Mouse (Mus musculus) kidney, postnatal 10 days (tissue): ENCODE data around the gene Numb.

Experiments
- DNase-seq: peaks from one replicate; pipeline ENCODE4 v3.0.0; 2021; ENCODE audit warnings: mixed read lengths

Numb gene

DNA sequence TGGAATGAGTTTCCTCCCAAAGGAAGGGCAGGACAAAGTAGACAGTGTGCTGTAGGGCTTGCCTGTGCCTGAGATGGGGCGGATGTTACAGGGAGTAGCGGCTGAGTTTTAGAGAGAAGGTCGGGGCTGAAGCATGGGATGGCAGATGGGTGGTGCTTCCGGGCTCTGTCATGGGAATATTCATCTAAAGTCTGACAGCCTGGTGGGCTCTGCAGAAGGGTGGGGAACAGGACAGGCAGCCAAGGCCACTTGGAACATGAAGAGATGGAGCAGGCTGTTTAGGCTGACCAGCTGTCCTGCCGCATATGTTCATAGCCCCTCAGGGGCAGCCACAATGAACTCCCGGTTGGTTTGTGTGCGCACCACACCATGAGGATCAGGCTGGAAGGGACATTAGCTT is 140.5 kb downstream of the Numb start:
- DNase-seq: peak; percentile 11

DNA sequence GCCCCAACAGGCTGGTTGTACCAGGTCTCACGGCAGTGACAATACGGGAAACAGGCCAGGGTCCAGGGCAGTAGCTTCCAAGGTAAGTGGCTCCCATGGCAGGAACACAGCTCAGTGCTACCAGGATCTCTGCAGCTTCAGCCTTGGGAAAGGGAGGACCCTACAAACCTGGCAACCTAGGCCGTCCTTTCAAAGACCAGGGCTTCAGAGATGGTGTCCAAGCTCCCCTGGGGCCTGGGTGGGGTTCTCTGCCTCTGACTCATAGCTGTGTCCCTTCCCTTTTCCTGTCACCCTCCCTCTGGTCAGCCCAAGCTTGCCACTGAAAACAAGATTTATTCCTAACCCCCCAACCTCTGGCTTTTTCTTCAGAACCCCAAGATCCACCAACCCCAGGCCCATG is 141.6 kb downstream of the Numb start:
- peak; percentile 6 for DNase-seq

DNA sequence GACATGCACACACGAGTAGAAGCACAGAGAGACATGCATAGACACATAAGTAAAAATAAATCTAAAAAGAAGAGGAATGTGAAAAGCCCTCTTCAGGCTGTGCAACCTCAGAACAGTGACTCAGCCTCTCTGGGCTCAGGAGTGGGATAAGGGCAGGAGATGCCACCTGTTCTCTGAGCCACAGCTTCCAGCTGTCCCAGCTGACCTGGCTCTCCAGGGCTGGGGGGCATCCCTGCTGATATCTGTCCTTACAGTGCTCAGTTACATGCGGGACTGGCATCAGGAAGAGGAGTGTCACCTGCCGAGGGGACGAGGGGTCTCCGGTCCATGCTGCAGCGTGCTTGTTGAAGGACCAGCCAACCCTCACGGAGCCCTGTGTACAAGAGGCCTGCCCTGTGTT is 145.0 kb downstream of the Numb start:
- no peak for DNase-seq

DNA sequence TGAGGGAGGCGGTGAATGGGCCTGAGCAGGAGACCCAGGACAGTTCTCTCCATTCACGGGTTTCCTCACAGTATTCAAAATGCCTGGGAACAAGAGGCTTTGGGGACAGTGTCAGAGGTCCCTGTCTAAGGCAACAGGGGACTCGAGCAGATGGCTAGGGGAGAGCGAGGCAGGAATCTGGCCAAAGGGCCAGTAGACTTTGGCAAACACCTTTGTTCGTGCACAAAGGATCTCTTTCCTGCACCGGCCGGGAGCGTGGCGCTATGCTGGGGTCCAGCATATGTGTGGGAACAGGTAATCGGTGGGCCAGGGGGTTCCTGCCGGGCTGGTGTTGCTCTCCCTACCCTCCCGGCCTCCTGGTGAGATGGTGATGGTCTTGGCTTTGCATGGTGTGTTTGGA is 146.1 kb downstream of the Numb start:
- DNase-seq: no peak

DNA sequence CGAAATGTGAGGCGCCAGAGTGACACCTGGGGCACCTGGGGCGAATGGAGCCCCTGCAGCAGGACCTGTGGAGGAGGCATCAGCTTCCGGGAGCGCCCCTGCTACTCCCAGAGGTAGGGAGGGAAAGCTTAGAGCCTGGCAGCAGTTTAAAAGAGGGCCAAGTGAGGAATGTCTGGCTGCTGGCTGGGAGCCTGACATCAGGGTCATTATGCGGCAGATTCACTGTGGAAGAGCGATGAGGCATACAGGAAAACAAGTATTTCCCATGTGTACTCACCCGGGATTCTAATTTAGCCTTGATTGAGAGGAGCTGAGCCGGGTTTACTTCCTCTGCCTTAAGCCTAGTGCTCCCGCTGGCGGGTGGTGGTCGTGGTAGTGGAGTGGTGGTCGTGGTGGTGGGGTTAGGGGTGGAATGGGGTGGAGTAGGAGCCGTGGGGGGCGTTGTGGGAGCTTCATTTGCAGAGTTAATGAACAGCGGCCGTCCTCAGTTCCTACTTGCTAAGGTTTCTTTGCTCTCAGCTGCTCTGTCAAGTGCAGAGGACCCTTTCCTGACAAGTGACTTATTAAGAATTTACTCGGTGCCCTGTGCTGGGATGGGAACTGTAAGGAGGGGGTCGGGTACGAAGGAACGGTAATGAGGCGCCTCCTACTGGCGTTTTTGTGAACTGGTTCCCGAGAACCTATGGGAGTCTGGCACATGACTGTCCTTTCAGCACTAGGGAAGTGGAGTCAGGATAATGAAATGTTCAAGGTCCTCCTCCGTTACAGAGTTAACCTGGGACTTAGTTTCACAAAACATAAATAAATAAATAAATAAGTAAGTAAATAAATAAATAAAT is 151.1 kb downstream of the Numb start:
- DNase-seq: peak; percentile 92

DNA sequence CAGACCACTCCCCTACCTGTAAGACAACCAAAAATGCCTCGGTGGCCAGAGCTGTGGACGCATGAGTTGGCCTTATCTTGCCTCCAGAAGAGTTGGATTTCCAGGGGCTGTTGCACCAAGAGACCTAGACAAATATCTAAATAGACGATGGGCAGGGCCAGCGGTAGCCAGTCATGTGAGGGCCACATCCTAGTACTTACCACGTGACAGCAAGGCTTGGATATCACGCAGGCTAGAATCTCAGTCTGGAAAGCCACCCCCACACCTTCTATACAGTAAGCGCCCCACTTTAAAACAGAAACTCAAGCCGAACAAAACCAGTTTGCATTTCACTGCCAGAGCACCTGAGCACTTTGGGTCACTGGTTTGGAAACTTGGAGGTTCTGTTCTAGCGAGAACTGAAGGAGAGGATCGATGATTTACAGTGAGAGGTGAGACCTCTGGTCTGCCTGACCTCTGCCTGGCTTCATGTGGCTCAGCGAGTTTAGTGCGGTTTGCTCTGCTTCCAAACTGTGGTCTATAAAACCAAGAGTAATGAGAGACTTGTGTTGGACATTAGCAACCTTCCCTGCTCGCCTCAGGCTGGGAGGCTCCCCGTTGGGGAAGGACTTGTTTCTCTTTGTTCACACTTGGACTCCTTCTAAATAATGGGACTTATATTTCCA is 153.4 kb downstream of the Numb start:
- peak; percentile 72 for DNase-seq

DNA sequence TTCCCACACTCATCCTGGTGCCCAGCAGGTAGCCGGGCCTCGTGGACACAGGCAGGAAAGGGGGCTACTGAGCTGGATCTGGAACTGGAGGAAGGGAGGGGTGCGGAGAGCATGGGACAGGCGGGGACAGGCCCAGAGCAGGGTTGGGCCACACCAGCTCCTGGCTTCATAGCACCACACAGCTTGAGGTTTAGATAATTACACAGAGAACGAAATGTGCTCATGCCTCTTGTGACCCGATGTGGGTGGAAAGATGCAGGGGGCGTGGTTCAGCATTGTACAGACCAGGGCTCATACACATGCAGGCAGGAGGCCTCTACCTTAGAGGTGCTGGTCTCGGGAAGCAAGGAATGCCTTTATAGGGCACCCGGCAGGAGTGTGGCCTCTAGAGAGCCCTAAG is 153.9 kb downstream of the Numb start:
- no peak for DNase-seq

DNA sequence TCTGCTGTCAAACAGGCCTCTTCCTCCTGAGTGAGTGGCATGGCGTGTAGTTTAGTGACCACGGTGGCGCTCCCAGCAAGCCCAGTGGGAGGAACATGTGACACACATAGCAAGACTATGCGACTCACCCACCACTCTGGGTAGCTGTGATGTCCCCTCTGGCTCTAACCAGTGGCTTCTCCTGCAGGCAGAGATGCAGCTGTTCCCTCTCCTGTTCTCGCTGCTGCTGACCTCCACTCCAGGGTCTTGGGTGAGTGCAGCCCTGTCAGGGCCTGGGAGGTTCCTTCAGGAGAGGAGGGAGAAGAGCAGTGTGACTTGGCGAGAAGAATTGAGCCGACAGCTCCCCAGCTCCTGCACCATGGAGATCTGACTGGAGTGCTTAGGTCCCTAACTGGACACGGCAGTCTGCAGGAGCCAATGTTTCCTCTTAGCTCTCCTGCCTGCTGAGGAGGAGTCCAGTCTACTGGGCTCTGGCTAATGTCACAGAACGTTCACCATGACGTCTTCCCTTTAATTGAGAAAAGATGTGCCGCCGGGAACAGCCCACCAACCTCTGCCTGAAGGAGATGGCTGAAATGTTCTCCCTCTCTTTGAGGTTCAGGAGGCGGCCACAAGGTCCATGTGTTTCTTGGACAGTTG is 155.7 kb downstream of the Numb start:
- no peak for DNase-seq

DNA sequence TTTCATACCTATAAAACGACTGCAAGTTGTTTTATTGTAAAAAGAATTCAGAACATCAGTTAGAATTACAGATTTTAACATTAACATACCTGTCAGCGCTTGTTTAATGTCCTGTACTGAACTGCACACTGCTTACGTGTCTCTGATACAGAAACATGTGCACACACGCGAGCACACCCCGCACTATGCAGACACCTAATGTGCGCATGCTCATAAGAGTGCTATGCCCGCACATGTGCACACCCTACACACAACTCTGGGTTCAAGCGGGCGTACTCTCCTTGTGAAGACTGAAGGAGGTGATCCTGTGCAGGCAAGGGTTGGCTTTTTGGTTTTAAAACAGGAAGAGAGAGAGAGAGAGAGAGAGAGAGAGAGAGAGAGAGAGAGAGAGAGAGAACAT is 157.2 kb downstream of the Numb start:
- no peak for DNase-seq

DNA sequence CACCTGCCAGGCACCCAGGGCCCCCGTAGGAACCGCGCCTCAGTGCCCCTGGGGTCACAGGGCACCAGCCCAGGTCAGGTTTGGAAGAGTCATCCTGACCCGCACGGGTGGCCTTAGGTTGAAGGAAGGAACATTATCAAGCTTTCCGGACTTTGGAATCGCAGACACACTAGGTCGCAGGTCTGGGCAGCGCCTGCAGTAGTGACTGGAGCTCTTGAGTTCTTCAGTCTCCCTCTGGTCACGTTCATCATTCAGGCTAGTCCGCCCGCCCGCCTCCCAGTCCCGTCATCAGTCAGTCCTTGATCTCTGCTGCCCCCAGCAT is 157.7 kb downstream of the Numb start:
- no peak for DNase-seq

DNA sequence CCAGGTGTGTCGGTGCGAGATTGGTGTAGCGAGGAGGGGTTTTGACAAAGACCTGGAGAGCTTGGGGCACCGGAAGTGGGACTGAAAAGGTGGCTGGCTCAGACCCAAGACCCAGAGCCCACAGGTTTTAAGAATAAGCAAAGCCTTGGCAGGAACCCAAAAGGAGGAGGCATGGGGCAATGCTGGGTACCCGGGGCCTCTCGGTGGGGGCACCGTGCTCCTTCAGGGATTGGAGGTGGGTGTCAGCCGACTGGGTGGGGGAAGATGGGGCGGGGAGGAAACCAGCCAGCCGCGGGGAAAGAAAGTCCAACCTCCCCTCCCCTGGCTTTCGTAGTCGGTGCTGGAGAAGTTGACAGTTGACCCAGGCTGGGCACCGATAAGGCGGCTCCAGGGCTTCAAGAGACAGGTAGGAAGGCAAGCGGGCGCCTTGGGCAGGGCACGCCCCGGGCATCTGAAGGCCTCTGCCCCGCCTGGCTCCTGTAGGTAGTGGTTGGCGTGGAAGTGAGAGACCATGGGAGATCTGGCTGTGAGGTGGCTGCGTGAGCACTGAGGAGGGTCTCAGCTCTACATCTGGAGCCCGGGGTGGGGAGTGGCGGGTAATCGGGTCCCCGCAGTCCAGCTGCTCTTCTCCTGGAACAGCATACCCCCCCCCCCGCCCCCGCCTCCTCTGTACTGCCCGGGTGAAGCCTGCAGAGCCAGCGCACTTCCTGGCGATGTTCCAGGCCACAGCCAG is 158.3 kb downstream of the Numb start, which contains the start of gene Papln:
TSS of gene Papln (plus strand) at position 324 of the 733 bp plus-strand sequence.
- DNase-seq: peak; percentile 78

DNA sequence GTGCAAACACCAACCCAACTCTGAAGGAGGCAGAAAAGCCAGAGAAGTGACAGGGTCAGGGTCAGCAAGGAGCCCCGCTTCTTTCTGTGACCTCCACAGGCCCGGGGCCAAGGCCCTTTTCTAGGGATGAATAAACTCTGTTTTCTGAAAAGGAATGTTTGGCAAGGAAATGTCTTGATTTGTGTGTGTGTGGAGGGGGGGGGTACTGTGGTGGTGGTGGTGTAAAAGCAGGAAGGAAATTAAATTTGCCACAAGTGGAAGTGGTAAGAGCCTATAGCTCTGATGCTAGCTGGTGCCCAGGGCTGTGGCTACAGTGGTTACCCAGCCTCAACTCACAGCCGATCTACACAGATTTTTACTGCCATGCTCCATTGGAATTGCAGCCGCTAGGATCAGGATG is 159.0 kb downstream of the Numb start:
- peak; percentile 66 for DNase-seq

DNA sequence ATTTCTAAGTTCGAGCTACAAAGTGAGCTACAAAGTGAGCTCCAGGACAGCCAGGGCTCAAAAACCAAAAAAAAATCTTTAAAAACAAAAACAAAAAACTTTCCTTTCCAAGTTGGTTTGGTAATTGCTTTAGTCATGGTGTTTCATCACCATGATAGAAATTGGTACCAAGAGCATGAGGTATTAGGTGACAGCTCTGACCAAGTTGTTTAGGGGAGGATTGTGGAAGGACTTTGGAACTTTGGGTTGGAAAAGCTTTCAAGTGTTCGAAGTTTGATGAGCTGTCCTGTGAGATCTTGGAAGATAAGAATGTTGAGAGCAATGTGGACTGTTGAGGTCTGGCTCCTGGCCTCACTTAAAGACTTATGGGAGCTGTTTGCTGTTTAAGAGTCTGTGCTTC is 161.5 kb downstream of the Numb start:
- no peak for DNase-seq

DNA sequence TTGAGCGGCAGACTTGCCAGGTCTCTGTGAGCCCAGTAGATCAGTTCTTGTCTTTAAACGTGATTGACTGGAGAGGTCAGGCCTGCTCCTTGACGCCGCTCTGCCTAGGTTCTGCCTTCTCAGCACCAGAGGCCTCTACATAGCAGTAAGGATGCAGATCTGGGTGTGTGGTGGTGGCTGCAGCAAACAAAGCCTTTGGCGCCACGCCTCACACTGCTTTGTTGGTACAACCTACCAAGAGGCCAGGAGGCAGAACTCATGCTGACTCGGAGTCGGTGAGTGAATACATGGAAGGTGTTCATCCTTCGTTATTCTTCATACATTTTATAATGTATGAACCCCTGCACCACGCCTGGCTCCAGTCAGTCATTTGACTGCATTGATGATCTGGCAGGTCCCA is 163.0 kb downstream of the Numb start:
- DNase-seq: no peak

DNA sequence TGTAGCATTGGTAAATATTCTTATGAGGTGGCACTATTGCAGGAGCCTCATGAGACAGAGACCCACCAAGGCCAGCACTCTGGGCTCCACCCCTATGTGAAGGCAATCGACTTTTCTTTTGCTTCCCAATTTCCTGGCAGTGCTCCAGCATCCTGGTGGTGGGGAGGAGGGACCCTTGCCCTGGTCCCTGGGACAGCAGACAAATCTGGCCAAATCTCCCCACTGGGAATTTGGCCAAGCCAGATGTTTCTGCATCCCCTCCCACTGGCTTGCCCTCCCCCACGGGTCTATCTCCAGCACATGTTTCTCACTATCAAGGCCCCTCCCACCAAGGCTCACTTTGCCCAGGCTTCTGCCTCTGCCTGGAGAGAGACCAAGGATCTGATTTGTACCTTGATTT is 169.2 kb downstream of the Numb start:
- DNase-seq: peak; percentile 64

DNA sequence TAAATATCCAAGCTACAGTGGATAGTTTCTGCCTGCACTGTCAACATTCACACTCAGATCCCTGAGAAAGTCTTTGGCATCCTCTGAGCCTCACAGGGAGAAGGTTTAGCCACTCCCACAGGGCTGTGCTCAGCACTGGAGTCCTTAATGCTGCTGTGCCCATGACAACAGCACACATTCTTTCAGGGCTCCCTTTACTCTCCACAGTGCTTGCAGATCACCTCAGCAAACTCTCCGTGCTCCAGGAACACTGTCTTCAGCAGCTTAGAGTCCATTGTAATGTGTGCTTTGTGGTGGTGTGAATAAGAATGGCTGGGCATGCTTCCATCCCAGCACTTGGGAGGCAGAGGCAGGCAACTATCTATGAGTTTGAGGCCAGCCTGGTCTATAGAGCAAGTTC is 172.5 kb downstream of the Numb start:
- DNase-seq: no peak
